Mouse (Mus musculus) stomach, postnatal 0 days (tissue): ENCODE measurements at regions not wholly inside any gene's neighbourhood (a gene's known extent, or its start where the extent isn't known, plus 50 kb on each side); places are given as distances from the start of the nearest gene placed in this dataset.

Experiments used
- CTCF ChIP-seq: IDR thresholded peaks from 2 replicates; pipeline ENCODE4 v1.5.1; 2016; ENCODE audit warnings: antibody characterized with exemption, low read depth, mild to moderate bottlenecking, moderate library complexity
- EP300 ChIP-seq: optimal IDR thresholded peaks from 2 replicates; pipeline ENCODE3; 2016; ENCODE audit warnings: antibody characterized with exemption

- TF ChIP-seq CTCF (no peak), EP300 (no peak)
Measured at GRCm38 (mm10) chr1:90552644-90553043, 50.1 kb upstream of the Cops8 start.
